Mouse (Mus musculus) ES-E14 (cell line): ENCODE measurements at regions not wholly inside any gene's neighbourhood (a gene's known extent, or its start where the extent isn't known, plus 50 kb on each side); places are given as distances from the start of the nearest gene placed in this dataset.

Source experiments
- DNase-seq: peaks from one replicate; pipeline ENCODE4 v3.0.0-alpha.2; 2013; ENCODE audit warnings: low read depth, low spot score
- H3K27ac ChIP-seq: 2 replicates; pipeline ENCODE4 v1.5.1; 2012; ENCODE audit warnings: low read depth, mild to moderate bottlenecking, low read length, moderate library complexity, mixed read lengths; ENCODE audit not compliant: poor library complexity, insufficient read depth, severe bottlenecking
- H3K36me3 ChIP-seq: 2 replicates; pipeline ENCODE4 v1.6.1; 2012; ENCODE audit warnings: mild to moderate bottlenecking, low read length, moderate library complexity, mixed read lengths; ENCODE audit not compliant: control insufficient read depth, poor library complexity, insufficient read depth, severe bottlenecking
- H3K4me1 ChIP-seq, 2 experiments: fragments of 150-350 bp in 1 of 2; sonication (generic) in 1 of 2; 2 replicates each; pipeline ENCODE4 v1.6.1; 2012; ENCODE audit warnings: low read length in 2 of 2, mild to moderate bottlenecking in 1 of 2, mixed read lengths in 1 of 2; ENCODE audit not compliant: control insufficient read depth in 2 of 2, insufficient read depth in 2 of 2, poor library complexity in 1 of 2
- H3K4me3 ChIP-seq, 2 experiments: fragments of 150-350 bp in 1 of 2; sonication (generic) in 1 of 2; 2 replicates each; pipeline ENCODE4 v1.5.1; 2012; ENCODE audit warnings: low read length in 2 of 2, low read depth in 1 of 2, mild to moderate bottlenecking in 1 of 2, mixed read lengths in 1 of 2; ENCODE audit not compliant: insufficient read depth in 1 of 2, poor library complexity in 1 of 2, severe bottlenecking in 1 of 2
- H3K9ac ChIP-seq: 2 replicates; pipeline ENCODE4 v1.6.1; 2012; ENCODE audit warnings: low read depth, mild to moderate bottlenecking, low read length, mixed read lengths; ENCODE audit not compliant: poor library complexity, insufficient read depth, severe bottlenecking
- H3K9me3 ChIP-seq: fragments of 150-350 bp; sonication (generic); 2 replicates; pipeline ENCODE4 v1.6.1; 2012; ENCODE audit warnings: low read depth, mild to moderate bottlenecking, low read length; ENCODE audit not compliant: control insufficient read depth, insufficient read depth
- CHD2 ChIP-seq: IDR thresholded peaks from 2 replicates; pipeline ENCODE4 v1.6.1; 2014; ENCODE audit warnings: mild to moderate bottlenecking, low read depth, low read length, inconsistent platforms
- HCFC1 ChIP-seq: IDR thresholded peaks from 2 replicates; pipeline ENCODE4 v1.6.1; 2012; ENCODE audit warnings: low read length, inconsistent platforms, borderline replicate concordance; ENCODE audit not compliant: insufficient read depth
- MAFK ChIP-seq: IDR thresholded peaks from 2 replicates; pipeline ENCODE4 v1.6.1; 2014; ENCODE audit warnings: mild to moderate bottlenecking, low read depth, low read length, inconsistent platforms; ENCODE audit not compliant: insufficient read depth
- ZC3H11A ChIP-seq: IDR thresholded peaks from 2 replicates; pipeline ENCODE4 v1.6.1; 2012; ENCODE audit warnings: low read depth, mild to moderate bottlenecking, inconsistent platforms, low read length, borderline replicate concordance
- ZNF384 ChIP-seq: IDR thresholded peaks from 2 replicates; pipeline ENCODE4 v1.6.1; 2012; ENCODE audit warnings: low read depth, low read length, inconsistent platforms
- in situ Hi-C, 2 experiments: fragments of 600-800 bp; cut with MboI; formaldehyde crosslinking; loops; one replicate each; pipeline ENCODE4 v1.15.1; 2025; ENCODE audit warnings: low sequenced_read_pairs in 2 of 2, inconsistent platforms in 1 of 2; ENCODE audit not compliant: unreplicated experiment in 2 of 2

DNA sequence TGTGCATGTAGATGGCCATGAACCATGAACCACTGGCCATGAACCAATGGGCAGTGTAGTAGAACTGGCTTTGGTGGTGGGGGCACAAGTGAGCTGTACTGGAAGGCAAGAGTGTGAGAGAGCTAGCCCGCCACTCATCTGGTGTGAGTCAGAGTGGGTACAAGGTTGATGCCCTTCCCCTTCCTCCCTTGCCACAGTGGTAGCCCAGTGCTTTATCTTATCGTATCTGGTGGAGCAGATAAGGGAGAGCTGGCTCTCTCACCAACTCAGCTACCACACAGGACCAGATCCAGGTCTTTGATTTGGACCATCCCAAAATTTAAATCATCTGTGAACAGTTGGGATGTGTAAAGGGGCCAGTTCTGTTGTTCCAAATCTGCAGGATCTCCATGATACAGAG, 173.9 kb downstream of the Kdr start:
- H3K36me3 ChIP-seq = no peaks in the 10 kb centered on the region
- no peak overlapping the region for H3K4me3 ChIP-seq
- H3K9ac ChIP-seq = no peak overlapping the region
- DNase-seq = no peak
- TF ChIP-seq ZNF384 (no peak), MAFK (no peak), HCFC1 (no peak), ZC3H11A (no peak), CHD2 (no peak)
- H3K27ac ChIP-seq = no peak overlapping the region
- in situ Hi-C loops = no loop called here
- H3K9me3 ChIP-seq = no peaks in the 10 kb centered on the region
- H3K4me1 ChIP-seq = no peaks in the 10 kb centered on the region

DNA sequence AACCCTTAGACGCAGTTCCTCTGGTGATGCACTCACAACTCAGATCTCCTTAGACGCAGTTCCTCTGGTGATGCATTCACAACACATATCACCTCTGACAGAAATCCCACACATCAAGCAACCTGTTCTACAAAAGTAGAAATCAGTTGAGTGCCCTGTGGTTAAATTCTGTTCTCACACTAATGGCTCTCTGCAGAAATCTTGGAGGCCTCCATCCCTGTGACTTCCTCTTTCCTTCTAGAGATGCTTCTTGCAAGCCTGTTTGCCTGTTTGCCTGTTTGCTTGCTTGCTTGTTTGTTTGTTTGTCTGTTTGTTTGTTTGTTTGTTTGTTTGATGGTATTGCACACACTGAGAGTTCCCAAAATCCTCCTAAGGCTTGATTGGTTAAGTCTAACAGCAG, 175.2 kb downstream of the Kdr start:
- Histone ChIP-seq H3K9me3 (no peaks in the 10 kb centered on the region), H3K9ac (no peak overlapping the region), H3K4me1 (no peaks in the 10 kb centered on the region), H3K27ac (no peak overlapping the region), H3K36me3 (no peaks in the 10 kb centered on the region), H3K4me3 (no peak overlapping the region)
- in situ Hi-C loops = no loop called here
- no peak for TF ChIP-seq ZC3H11A
- TF ChIP-seq ZNF384 = no peak
- no peak for TF ChIP-seq CHD2
- TF ChIP-seq MAFK = no peak
- no peak for TF ChIP-seq HCFC1
- no peak for DNase-seq

GRCm38 (mm10) chr5:75800040-75800989, 177.9 kb downstream of the Kdr start:
- Histone ChIP-seq H3K27ac (no peak overlapping the region), H3K36me3 (no peaks in the 10 kb centered on the region), H3K4me1 (no peaks in the 10 kb centered on the region), H3K9ac (no peak overlapping the region), H3K9me3 (no peaks in the 10 kb centered on the region), H3K4me3 (no peak overlapping the region)
- TF ChIP-seq ZC3H11A = no peak
- no peak for TF ChIP-seq MAFK
- TF ChIP-seq ZNF384 = no peak
- no peak for TF ChIP-seq HCFC1
- no peak for TF ChIP-seq CHD2
- in situ Hi-C loops = no loop called here
- no peak for DNase-seq

DNA sequence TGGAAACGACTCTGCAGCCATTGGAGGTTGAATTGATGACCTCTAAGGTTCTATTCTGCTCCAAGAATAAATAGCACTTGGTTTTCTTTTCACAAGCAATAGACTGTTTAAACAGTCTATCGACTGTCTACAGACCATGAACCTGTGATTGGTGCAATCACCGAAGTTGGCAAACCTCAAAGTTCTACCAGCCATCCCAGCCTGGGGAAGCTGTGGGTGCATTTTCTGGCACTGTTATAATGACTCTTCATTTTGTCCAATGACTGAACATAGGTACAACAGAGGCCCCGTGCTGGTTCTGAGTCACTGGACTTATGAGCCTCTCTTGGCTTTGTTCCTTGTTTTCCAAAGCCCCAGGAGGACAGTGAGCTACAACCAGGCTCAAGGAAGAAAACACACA, 178.6 kb downstream of the Kdr start:
- H3K9ac ChIP-seq = no peak overlapping the region
- H3K4me1 ChIP-seq = no peaks in the 10 kb centered on the region
- H3K36me3 ChIP-seq = no peaks in the 10 kb centered on the region
- no peak for TF ChIP-seq CHD2
- no peak for TF ChIP-seq ZNF384
- TF ChIP-seq MAFK = no peak
- no peak for TF ChIP-seq HCFC1
- TF ChIP-seq ZC3H11A = no peak
- no peak overlapping the region for H3K4me3 ChIP-seq
- no peak for DNase-seq
- H3K27ac ChIP-seq = no peak overlapping the region
- in situ Hi-C loops = no loop called here
- H3K9me3 ChIP-seq = no peaks in the 10 kb centered on the region
